Mouse (Mus musculus): ENCODE results near the gene Kcnn1. TPM values are rescaled to one million over a fixed set of nuclear protein-coding genes. Genes with fewer than 3 reads are reported as not detected.

The Kcnn1 gene
- polyA plus RNA-seq, 1 experiment: 0.72 TPM

- TF ChIP-seq CTCF (IDR thresholded peaks at IDR 0.05; ENCODE audit: control insufficient read depth, insufficient read depth, insufficient replicate concordance, low read depth, low read length) (no peak), POLR2A (IDR thresholded peaks at IDR 0.05; ENCODE audit: control insufficient read depth, low read depth, low read length) (peak; percentile 98)
- Histone ChIP-seq H3K27me3 (ENCODE audit: control insufficient read depth, insufficient read depth, low read length) (no peaks in the 10 kb centered on the region), H3K4me1 (ENCODE audit: control insufficient read depth, insufficient read depth, low read length) (peaks cover 17% of the 10 kb centered on the region)
These were observed 23.4 kb downstream of the Kcnn1 start, which contains the start of gene Arrdc2 for GRCm38 (mm10) chr8:70839408-70840351. TSS of gene Arrdc2 (minus strand) at chr8:70839720.

GRCm38 (mm10) chr8:70838654-70839407, 24.2 kb downstream of the Kcnn1 start:
- Histone ChIP-seq H3K27ac (ENCODE audit: control insufficient read depth, insufficient read depth, low read depth, low read length) (peak overlapping the region; percentile 97), H3K4me1 (ENCODE audit: control insufficient read depth, insufficient read depth, low read length) (peaks cover 17% of the 10 kb centered on the region), H3K4me3 (ENCODE audit: control insufficient read depth, low read depth, low read length) (peak overlapping the region; percentile 96), H3K27me3 (ENCODE audit: control insufficient read depth, insufficient read depth, low read length) (no peaks in the 10 kb centered on the region), H3K36me3 (ENCODE audit: control insufficient read depth, insufficient read depth, low read length) (no peaks in the 10 kb centered on the region)
- TF ChIP-seq CTCF (IDR thresholded peaks at IDR 0.05; ENCODE audit: control insufficient read depth, insufficient read depth, insufficient replicate concordance, low read depth, low read length) (no peak), POLR2A (IDR thresholded peaks at IDR 0.05; ENCODE audit: control insufficient read depth, low read depth, low read length) (no peak)

More at GRCm38 (mm10) chr8:70839408-70840351, 23.4 kb downstream of the Kcnn1 start, which contains the start of gene Arrdc2:
- Histone ChIP-seq H3K4me3 (ENCODE audit: control insufficient read depth, low read depth, low read length) (peak within 1 kb of the TSS; percentile 96), H3K36me3 (ENCODE audit: control insufficient read depth, insufficient read depth, low read length) (no peaks in the 10 kb centered on the region), H3K27ac (ENCODE audit: control insufficient read depth, insufficient read depth, low read depth, low read length) (peak within 1 kb of the TSS; percentile 97)

GRCm38 (mm10) chr8:70836666-70837065, 26.4 kb downstream of the Kcnn1 start:
- Histone ChIP-seq H3K36me3 (ENCODE audit: control insufficient read depth, insufficient read depth, low read length) (no peaks in the 10 kb centered on the region), H3K4me3 (ENCODE audit: control insufficient read depth, low read depth, low read length) (no peak overlapping the region), H3K27me3 (ENCODE audit: control insufficient read depth, insufficient read depth, low read length) (no peaks in the 10 kb centered on the region), H3K4me1 (ENCODE audit: control insufficient read depth, insufficient read depth, low read length) (peaks cover 17% of the 10 kb centered on the region), H3K27ac (ENCODE audit: control insufficient read depth, insufficient read depth, low read depth, low read length) (no peak overlapping the region)
- TF ChIP-seq CTCF (IDR thresholded peaks at IDR 0.05; ENCODE audit: control insufficient read depth, insufficient read depth, insufficient replicate concordance, low read depth, low read length) (no peak), POLR2A (IDR thresholded peaks at IDR 0.05; ENCODE audit: control insufficient read depth, low read depth, low read length) (no peak)

GRCm38 (mm10) chr8:70834071-70834470, 29.0 kb downstream of the Kcnn1 start:
- H3K4me3 ChIP-seq (ENCODE audit: control insufficient read depth, low read depth, low read length): peak overlapping the region; percentile 54
- TF ChIP-seq CTCF (IDR thresholded peaks at IDR 0.05; ENCODE audit: control insufficient read depth, insufficient read depth, insufficient replicate concordance, low read depth, low read length) (no peak), POLR2A (IDR thresholded peaks at IDR 0.05; ENCODE audit: control insufficient read depth, low read depth, low read length) (no peak)
- no peaks in the 10 kb centered on the region for H3K36me3 ChIP-seq (ENCODE audit: control insufficient read depth, insufficient read depth, low read length)
- no peaks in the 10 kb centered on the region for H3K27me3 ChIP-seq (ENCODE audit: control insufficient read depth, insufficient read depth, low read length)
- H3K4me1 ChIP-seq (ENCODE audit: control insufficient read depth, insufficient read depth, low read length): peaks cover 7% of the 10 kb centered on the region
- H3K27ac ChIP-seq (ENCODE audit: control insufficient read depth, insufficient read depth, low read depth, low read length): no peak overlapping the region

GRCm38 (mm10) chr8:70833520-70833919, 29.5 kb downstream of the Kcnn1 start:
- Histone ChIP-seq H3K27me3 (ENCODE audit: control insufficient read depth, insufficient read depth, low read length) (no peaks in the 10 kb centered on the region), H3K4me3 (ENCODE audit: control insufficient read depth, low read depth, low read length) (no peak overlapping the region)

GRCm38 (mm10) chr8:70833018-70833482, 30.0 kb downstream of the Kcnn1 start:
- TF ChIP-seq CTCF (IDR thresholded peaks at IDR 0.05; ENCODE audit: control insufficient read depth, insufficient read depth, insufficient replicate concordance, low read depth, low read length) (no peak), POLR2A (IDR thresholded peaks at IDR 0.05; ENCODE audit: control insufficient read depth, low read depth, low read length) (no peak)
- H3K4me3 ChIP-seq (ENCODE audit: control insufficient read depth, low read depth, low read length): no peak overlapping the region
- H3K27ac ChIP-seq (ENCODE audit: control insufficient read depth, insufficient read depth, low read depth, low read length): peak overlapping the region; percentile 3; the same call in 1 of the 2 replicates
- H3K4me1 ChIP-seq (ENCODE audit: control insufficient read depth, insufficient read depth, low read length): no peaks in the 10 kb centered on the region; the same call in 1 of the 2 replicates
- no peaks in the 10 kb centered on the region for H3K36me3 ChIP-seq (ENCODE audit: control insufficient read depth, insufficient read depth, low read length)
- no peaks in the 10 kb centered on the region for H3K27me3 ChIP-seq (ENCODE audit: control insufficient read depth, insufficient read depth, low read length)

More at GRCm38 (mm10) chr8:70833520-70833919, 29.5 kb downstream of the Kcnn1 start:
- Histone ChIP-seq H3K36me3 (ENCODE audit: control insufficient read depth, insufficient read depth, low read length) (no peaks in the 10 kb centered on the region), H3K4me1 (ENCODE audit: control insufficient read depth, insufficient read depth, low read length) (peaks cover 2% of the 10 kb centered on the region), H3K27ac (ENCODE audit: control insufficient read depth, insufficient read depth, low read depth, low read length) (no peak overlapping the region)
- no peak for TF ChIP-seq POLR2A (IDR thresholded peaks at IDR 0.05; ENCODE audit: control insufficient read depth, low read depth, low read length)
- TF ChIP-seq CTCF (IDR thresholded peaks at IDR 0.05; ENCODE audit: control insufficient read depth, insufficient read depth, insufficient replicate concordance, low read depth, low read length): no peak
